Mouse (Mus musculus) lung, postnatal 36 days (tissue): ENCODE measurements at regions not wholly inside any gene's neighbourhood (a gene's known extent, or its start where the extent isn't known, plus 50 kb on each side); places are given as distances from the start of the nearest gene placed in this dataset.

Experiments
- DNase-seq: peaks from one replicate; pipeline ENCODE4 v3.0.0; 2022; ENCODE audit warnings: mixed read lengths

DNA sequence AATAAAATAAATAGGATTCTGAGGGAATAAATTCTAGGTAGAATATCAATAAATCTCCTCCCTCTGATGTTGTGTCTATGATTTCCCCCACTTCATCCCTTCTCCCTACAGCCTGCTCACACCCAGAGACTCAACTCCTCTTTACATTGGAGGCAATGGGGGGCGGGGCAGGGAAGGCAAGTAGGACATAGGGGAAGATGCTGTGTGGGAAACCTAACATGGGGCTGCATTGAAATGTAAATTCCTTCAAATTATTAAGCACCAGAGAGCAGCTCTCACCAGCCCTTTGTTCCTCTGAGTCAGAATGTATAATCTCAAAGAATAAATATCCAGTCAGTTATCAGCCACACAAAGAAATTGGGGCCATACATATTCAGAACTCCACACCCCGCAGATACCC lies 91.6 kb downstream of the Nuf2 start:
- DNase-seq: no peak

- DNase-seq: no peak
Measured at GRCm38 (mm10) chr1:169438006-169438405, 93.3 kb downstream of the Nuf2 start.

DNA sequence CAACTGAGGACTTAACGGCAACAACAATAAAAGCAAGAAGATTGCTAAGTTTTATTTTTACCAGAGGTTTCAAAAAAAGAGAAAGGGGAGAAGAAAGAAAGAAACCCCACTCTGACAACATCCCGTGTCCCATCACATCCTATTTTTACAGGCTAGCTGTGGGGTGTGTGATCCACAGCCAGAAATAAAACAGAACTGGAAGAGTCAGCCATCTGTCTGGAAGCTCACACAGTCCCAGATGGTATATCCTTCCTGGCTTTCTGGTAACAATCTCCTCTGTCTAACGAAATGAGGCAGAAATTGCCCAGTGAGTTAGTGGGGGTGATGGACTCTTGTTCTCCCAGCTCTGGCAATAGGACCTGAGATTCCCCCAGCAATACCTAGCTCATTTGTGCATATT lies 108.9 kb downstream of the Nuf2 start:
- DNase-seq: no peak

- no peak for DNase-seq
Measured at GRCm38 (mm10) chr1:169421671-169422070, 109.6 kb downstream of the Nuf2 start.

DNA sequence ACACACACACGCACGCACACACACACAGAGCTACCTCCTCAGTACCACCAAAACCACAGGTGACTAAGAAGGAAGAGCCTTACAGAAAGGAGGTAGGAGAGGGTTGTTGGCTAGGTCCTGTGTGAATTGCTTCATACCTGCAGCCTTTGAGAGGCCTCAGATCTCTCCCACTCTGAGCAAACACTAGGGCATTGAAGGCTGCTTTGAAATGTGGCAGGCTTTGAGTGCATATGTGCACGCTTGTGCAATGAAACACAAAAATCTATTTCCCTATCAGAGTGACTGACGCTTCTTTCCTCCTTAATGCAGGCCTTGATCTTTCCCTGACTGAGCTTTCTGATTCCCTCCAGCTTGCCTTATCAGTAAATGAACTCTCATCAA lies 112.6 kb downstream of the Nuf2 start:
- DNase-seq: peak; percentile 54

- DNase-seq: no peak
Measured at GRCm38 (mm10) chr1:169417979-169418664, 113.1 kb downstream of the Nuf2 start.

DNA sequence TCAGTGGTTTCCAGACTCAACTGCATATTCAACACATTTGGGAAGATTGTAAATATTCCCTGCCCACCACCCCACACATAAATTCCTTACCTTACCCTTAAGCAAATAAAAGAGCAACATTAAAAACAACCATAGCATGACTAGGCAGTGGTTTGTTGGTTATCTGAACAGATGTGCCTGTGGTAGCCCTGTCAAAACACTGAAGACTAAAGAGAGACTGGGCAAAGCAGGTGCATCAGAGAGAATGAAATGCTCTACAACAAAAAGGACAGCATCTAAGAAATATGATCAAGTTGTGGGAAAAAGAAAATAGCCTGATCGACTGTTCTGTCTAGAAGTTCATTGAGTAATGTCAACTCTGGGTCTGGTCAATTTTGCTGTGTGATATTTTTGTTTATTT lies 114.6 kb downstream of the Nuf2 start:
- no peak for DNase-seq

DNA sequence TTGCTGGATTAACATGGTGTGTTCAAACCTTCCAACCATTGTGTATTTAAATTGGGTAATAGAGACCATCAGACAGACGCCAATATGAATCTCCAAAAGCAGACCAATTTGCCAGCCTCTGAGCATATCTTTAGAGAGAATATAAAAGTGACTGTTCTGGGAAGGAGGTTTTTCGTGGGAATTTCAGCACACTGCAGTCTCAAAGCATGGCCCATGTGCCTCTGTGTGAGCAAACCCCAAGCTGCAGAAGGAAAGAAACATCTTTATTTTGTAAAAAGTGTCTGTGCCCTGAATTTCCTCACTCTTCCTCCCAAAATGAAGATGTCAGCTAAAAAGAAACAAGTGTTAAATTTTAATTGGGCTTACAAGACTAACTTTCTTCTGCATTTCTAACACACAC lies 123.1 kb downstream of the Nuf2 start:
- DNase-seq: no peak

- no peak for DNase-seq
Measured at GRCm38 (mm10) chr1:169400841-169401240, 130.4 kb downstream of the Nuf2 start.

- DNase-seq: no peak
Measured at GRCm38 (mm10) chr1:169397371-169397770, 133.9 kb downstream of the Nuf2 start.

GRCm38 (mm10) chr1:169387056-169387455 lies 144.2 kb downstream of the Nuf2 start:
- DNase-seq: no peak

- no peak for DNase-seq
Measured at GRCm38 (mm10) chr1:169385740-169386424, 145.4 kb downstream of the Nuf2 start.

DNA sequence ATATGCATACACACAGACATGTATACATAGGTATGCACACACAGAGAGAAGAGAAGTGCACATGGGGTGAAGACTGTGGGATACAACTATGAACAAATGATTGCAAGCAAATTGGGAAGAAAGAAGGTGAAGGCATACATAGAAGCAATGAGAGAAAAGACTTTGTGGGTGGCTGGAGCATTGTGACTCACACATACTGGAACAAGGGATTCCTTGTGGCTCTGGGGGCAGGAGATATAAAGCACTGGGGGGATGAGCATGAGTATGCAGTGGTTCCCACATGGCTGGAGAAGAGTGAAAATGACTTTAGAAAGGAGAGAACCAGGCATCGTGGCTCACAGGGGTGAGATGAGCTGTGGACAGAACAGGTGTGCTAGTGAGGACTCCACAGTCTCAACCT lies 156.6 kb downstream of the Nuf2 start:
- DNase-seq: no peak

GRCm38 (mm10) chr1:169368758-169369157 lies 162.5 kb downstream of the Nuf2 start:
- peak; percentile 15 for DNase-seq

GRCm38 (mm10) chr1:169367772-169368501 lies 163.3 kb downstream of the Nuf2 start:
- no peak for DNase-seq

DNA sequence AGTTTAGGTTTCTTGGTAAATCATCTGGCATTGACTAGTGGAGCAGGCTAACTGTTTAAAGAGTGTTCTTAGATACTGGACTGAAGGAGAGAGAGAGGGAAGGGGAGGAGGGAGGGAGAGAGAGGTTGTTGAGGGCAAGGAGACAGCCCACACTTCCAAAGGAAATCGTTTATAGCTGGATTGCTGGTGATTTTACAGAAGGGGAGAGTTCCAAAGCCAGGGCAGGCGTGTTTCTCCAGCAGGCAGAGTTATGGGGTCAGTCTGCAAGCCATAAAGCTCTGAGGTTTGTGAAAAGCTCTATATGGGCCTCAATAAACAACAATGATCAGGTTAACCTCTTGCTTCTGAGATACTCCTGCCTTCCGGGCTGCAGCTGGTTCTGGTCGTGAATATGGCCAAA lies 163.9 kb downstream of the Nuf2 start:
- no peak for DNase-seq

GRCm38 (mm10) chr1:169362564-169362963 lies 168.7 kb downstream of the Nuf2 start:
- no peak for DNase-seq

DNA sequence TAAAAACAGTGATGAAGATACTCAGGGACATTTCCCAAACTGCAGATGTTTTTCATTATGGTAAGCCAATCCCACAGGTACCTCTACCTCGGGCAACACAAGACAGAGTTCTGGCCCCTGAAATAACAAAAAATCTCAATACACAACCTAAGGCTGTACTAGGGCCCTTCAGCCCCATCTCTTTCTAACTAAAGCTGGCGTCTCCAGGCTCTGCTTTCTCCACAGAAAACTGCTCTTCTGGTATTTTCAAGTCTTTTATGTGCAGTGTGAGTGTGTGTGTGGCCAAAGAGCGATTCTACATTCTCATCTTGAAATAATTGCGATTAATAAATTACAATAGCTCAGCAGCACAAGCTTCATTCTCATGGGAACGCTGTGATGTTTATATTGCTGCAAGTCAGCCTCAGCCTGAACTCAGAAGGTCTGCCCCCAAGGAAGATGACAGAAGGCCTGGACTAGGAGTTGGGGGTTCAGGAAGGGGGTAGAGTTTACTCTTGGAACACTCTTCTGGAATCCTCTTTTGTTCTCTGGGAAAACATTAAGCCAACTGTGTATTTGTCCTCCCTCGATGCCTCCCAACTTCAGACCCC lies 173.5 kb downstream of the Nuf2 start:
- DNase-seq: no peak

- DNase-seq: peak; percentile 47
Measured at GRCm38 (mm10) chr1:169354021-169354420, 177.2 kb downstream of the Nuf2 start.

DNA sequence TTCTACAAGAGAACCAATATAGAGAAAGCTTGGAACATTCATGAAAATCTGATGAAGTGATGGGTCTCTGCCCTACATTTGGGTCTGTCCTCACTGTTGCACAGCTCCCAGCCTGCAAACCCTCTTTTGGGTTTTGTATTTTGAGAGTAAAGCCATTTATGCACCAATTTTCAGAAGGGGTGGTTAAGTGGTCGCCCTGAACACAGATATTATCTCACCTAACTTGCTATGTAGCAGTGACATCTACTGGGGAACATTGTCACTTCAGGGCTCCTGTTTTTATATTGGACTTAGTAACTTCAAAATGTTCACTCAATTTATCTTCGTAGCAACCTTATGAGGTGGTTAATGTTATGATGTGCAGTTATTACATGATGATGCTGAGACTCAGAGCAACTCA lies 183.6 kb downstream of the Nuf2 start:
- DNase-seq: peak; percentile 48

GRCm38 (mm10) chr1:169346876-169347275 lies 184.4 kb downstream of the Nuf2 start:
- DNase-seq: no peak

DNA sequence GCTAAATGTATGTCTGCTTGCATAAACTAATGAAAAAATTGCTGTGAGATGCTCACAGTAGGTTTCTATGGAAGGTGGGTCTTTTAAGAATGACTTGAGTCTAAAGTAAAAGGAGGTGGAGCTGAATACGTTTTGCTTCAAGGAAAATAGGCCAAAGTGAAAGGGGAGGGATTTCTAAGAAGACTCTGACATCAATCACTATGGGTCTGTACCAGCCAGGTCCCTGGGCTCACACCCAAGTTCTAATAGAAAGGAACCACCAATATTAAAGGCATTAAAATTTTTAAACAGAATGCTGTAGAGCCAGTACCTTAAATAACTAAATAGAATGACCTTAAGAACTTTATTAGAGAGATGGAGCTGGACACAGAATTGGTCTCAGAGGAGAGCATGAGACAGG lies 190.1 kb downstream of the Nuf2 start:
- DNase-seq: no peak

- DNase-seq: no peak
Measured at GRCm38 (mm10) chr1:169338461-169338860, 192.8 kb downstream of the Nuf2 start.

DNA sequence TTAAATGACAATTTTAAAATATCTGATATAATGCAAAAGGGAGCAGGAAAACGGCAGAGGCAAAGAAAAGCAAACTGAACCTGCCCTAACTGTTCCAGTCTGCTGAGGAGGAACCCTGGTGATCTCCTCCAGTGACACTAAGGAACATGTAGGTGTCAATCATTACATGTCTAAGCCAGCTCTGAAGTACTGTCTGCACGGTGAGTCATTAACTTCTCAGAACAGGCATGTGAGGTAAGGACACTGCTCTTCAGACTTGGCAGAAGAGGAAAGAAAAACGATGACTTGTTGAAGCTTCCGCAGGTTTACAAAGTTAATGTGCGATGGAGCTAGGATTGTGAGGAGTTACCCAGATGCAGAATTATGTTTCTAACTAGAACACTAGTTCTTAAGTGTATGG lies 199.1 kb downstream of the Nuf2 start:
- DNase-seq: no peak
